Mouse (Mus musculus): ENCODE results near the gene Pla2g15.

- TF ChIP-seq CTCF (IDR thresholded peaks at IDR 0.05): no peak
- no peak for TF ChIP-seq POLR2A (IDR thresholded peaks at IDR 0.05; ENCODE audit: insufficient read depth, low read depth, low read length)
- TF ChIP-seq EP300 (IDR thresholded peaks at IDR 0.05; ENCODE audit: insufficient read depth, low read depth, low read length): no peak
Observed at GRCm38 (mm10) chr8:106108080-106108479, 42.1 kb upstream of the Pla2g15 start.
